Mouse (Mus musculus) spleen, postnatal 36 days (tissue): ENCODE data around the gene Agap3.

ENCODE experiments used
- DNase-seq, 2 experiments: peaks; one replicate each; pipeline ENCODE4 v3.0.0; 2022; ENCODE audit warnings: low spot score in 2 of 2, mixed read lengths in 1 of 2

Gene Agap3

DNA sequence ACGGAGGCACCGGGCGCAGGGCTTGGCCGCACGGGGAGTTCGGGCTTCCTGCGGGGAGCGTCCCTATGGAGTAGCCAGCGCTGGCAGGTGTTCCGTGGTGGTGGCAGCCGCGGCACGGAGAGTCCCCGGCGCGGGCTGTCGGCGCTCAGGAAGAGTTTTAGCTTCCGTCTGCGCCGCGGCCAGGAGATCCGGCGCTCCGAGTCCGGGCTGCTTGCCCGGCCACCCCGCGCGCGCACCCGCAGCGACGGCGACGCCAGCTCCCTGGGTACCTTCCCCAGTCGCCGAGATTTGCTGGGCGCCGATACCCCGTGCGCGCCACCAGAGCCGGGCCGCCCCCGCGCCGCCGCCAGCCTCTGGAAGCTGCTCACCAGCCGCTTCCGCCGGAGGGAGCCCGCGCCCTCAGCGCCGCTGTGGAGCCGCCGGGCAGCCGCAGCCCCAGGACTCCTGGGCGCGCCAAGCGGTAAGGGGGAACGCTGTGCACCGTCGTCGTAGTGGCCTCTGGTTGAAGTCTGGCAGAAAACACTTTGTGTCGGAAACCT lies 22.8 kb downstream of the Agap3 start:
- no peak for DNase-seq

- DNase-seq, result no peak
These were observed 23.7 kb downstream of the Agap3 start for GRCm38 (mm10) chr5:24475476-24476241.

GRCm38 (mm10) chr5:24477909-24478308 lies 25.9 kb downstream of the Agap3 start:
- no peak for DNase-seq

- DNase-seq, result peak; percentile 17 to 26
These were observed 29.7 kb downstream of the Agap3 start for GRCm38 (mm10) chr5:24481647-24482046.

- no peak for DNase-seq
These were observed 30.5 kb downstream of the Agap3 start for GRCm38 (mm10) chr5:24482247-24483079.

DNA sequence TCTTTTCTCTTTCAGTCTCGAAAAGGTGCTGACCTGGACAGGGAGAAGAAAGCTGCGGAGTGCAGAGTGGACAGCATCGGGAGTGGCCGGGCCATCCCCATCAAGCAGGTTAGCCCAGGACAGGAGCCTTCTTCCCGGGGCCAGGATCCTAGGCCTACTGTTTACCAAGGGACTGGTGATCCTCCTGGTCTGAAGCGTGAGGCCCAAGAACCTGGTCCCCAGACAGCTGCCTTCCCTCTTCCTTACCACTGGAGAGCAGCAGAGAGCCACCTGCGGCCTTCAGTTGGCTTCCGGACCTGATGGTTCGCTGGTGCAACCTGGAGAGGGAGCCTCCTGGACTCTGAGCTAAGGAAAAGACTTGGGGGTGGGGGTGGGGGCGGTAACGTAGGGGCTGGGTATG lies 31.3 kb downstream of the Agap3 start:
- peak in 1 of 2 experiments; percentile 15 for DNase-seq

GRCm38 (mm10) chr5:24484963-24485362 lies 33.0 kb downstream of the Agap3 start:
- DNase-seq, result no peak

DNA sequence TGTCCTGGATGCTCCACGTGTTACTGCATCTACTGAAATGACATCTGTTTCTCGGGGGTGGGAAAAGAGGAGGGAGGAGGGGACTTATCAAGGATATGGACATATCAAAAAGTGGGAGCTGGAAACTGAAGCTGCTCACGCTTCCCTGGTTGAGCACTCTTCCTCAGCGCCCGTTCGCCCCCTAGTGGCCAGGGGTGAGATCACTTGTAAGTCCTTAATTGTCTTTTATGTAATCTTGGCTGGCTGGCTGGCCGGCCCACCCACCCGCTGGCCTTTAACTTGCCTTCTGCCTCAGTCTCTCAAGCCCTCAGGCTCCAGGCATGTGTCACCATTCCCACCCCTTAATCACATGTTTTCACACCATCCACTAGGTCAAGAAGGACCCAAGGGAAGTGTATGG lies 34.1 kb downstream of the Agap3 start:
- DNase-seq, result peak; percentile 53 to 64

DNA sequence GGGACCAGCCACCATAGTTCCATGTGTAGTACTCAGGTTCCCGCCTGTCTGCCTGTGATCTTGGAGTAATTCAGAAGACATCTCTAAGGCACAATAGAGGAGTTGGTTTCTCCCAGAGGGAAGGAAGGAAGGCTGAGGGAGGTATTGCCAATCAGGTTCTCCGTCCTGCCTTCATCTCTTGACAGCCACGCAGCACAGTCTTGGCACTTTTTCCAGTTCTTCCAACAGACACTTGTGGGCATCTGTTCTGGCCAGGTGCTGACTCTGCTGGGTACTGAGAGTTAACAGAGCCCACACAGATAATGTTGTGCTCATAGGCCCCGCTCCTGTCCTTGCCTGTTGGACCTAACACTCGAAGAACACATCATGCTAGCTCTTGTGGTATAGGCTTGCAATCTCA lies 34.8 kb downstream of the Agap3 start:
- no peak for DNase-seq

- no peak for DNase-seq
These were observed 38.5 kb downstream of the Agap3 start for GRCm38 (mm10) chr5:24490413-24490920.

DNA sequence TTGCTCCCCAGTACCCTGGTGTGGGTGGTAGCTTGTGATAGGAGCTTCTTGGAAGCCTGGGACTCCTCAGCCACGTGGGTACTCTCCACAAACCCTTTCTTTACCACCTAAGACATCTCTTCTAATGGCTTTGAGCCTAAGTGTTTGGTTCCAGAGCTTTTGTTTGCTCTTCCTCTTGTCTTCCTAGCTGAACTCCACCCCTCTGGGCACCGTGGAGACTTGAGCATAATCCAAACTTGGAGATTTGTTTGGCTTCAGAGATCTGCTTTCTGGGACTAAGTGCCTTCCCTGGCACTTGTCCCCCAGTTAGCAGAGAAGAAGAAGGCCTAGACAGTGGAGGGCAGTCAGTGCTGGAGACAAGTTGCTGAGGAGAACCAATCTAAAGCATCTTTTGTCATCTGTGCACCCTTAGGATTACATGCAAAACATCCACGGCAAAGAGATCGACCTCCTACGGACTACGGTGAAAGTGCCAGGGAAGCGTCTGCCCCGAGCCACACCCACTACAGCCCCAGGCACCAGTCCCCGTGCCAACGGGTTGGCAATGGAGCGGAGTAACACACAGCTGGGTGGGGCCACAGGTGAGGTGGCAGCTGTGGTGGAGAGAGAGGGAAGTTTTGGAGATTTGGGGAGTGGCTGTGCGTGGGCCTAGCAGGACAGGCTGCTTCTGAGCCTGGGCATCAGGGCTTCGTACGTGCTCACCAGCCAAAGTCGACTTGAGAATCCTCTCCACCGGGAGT lies 40.7 kb downstream of the Agap3 start:
- no peak for DNase-seq

- no peak for DNase-seq
These were observed 43.0 kb downstream of the Agap3 start for GRCm38 (mm10) chr5:24495019-24495418.

GRCm38 (mm10) chr5:24496756-24497155 lies 44.8 kb downstream of the Agap3 start:
- no peak for DNase-seq

- DNase-seq, result no peak
These were observed 45.5 kb downstream of the Agap3 start for GRCm38 (mm10) chr5:24497526-24497925.

DNA sequence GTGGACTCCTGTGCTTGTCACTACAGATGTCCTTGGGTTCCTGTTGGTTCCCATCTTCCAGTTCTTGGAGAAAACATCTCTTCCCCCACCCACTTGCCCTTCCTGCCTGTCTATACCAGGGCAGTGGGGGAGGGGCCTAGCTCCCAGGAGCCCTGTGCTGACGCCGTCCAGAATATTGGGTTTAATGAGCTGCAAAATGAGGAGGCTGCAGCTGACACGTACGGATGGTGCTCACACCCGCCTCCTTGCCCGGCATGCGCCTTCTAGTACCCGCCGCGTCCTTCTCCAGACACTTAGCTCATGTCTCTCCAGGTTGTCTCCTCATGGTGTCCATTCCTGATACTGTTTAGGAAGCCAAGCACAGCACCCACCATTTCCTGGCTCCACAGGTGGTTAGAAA lies 47.1 kb downstream of the Agap3 start:
- DNase-seq, result no peak

DNA sequence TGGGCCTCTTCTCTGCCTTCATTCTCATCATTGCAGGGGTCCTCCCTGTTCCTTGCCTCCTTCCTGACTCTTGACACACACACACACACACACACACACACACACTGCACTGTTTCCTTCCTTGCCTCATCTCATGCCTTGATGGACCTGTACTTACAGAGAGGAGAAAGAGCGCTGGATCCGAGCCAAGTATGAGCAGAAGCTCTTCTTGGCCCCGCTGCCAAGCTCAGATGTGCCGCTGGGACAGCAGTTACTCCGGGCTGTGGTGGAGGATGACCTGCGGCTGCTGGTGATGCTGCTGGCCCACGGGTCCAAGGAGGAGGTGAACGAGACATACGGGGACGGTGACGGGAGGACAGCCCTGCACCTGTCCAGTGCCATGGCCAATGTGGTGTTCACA lies 48.9 kb downstream of the Agap3 start:
- no peak for DNase-seq

DNA sequence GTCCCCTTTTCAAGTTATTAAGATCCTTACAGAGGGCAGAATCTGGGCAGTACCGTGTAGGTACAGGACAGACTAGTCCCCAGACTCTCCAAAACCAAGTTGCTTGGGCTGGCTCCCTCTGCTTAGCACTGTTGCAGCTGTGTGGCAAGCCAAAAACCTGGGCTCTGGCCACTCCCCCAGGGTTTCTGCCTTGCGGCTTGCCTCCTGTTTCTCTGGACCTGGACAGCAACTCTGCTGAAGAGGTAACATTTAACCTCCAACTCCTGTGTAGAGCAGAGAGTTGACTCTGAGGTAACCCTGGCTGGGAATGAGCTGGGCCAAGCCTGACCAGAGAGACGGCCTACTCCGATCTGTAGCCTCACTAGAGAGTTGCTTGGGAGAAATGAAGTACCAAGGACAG lies 50.8 kb downstream of the Agap3 start:
- no peak for DNase-seq

DNA sequence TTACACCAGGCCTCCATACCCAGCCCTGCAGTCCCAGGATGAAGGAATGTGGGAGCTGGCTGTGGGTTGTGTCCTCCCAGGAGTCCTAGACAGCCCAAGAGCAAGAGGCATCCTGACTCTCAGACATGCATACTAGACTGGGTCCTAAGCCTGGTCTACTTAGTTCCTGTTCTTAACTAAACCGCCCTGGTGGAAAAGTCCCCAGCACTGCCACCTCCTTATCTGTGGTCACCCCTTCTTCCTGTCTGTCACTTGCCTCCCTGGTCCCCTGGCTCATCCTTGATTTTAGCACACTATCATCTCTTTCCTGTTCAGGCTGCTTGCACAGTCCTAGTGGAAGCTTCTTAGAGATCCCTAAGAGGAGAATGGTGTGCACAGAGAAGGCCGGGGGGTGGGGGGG lies 53.5 kb downstream of the Agap3 start:
- no peak for DNase-seq

GRCm38 (mm10) chr5:24508406-24508805 lies 56.4 kb downstream of the Agap3 start:
- no peak for DNase-seq

GRCm38 (mm10) chr5:24510635-24511034 lies 58.7 kb downstream of the Agap3 start:
- peak; percentile 13 to 15 for DNase-seq

- DNase-seq, result no peak
These were observed 60.3 kb downstream of the Agap3 start for GRCm38 (mm10) chr5:24512271-24512670.

- DNase-seq, result no peak
These were observed 69.4 kb downstream of the Agap3 start for GRCm38 (mm10) chr5:24521366-24521765.
